Mouse (Mus musculus): ENCODE results near the gene Lrrc45.
"Not testable (repeated sequence)": the region's sequence is repeated elsewhere in the genome, so short reads cannot be mapped to it uniquely, and the experiment has no call there.

The Lrrc45 gene

GRCm38 (mm10) chr11:120713580-120714518 is at the start of gene Lrrc45, which contains the start of gene Cenpx:
Lrrc45 (plus strand) TSS chr11:120713925.
Cenpx (minus strand) TSS chr11:120713738.
- in situ Hi-C loops (cut with MboI, MseI) = no loop called here

- in situ Hi-C loops (cut with MboI, MseI) = no loop called here
Measured at GRCm38 (mm10) chr11:120665406-120665805, 48.3 kb upstream of the Lrrc45 start.

GRCm38 (mm10) chr11:120666617-120667016 is 47.1 kb upstream of the Lrrc45 start:
- in situ Hi-C loops (cut with MboI, MseI) = no loop called here

- in situ Hi-C loops (cut with MboI, MseI) = no loop called here
Measured at GRCm38 (mm10) chr11:120672687-120673593, 40.8 kb upstream of the Lrrc45 start, which contains the start of gene Aspscr1. Aspscr1 (plus strand) TSS chr11:120672973.

GRCm38 (mm10) chr11:120673594-120674122 is 40.1 kb upstream of the Lrrc45 start:
- in situ Hi-C loops (cut with MboI, MseI) = no loop called here

- in situ Hi-C loops (cut with MboI, MseI) = not testable (repeated sequence)
Measured at GRCm38 (mm10) chr11:120675875-120676274, 37.9 kb upstream of the Lrrc45 start.

- in situ Hi-C loops (cut with MboI, MseI) = no loop called here
Measured at GRCm38 (mm10) chr11:120676951-120677350, 36.8 kb upstream of the Lrrc45 start.

GRCm38 (mm10) chr11:120679909-120680308 is 33.8 kb upstream of the Lrrc45 start:
- in situ Hi-C loops (cut with MboI, MseI) = no loop called here

- in situ Hi-C loops (cut with MboI, MseI) = no loop called here
Measured at GRCm38 (mm10) chr11:120682683-120683082, 31.0 kb upstream of the Lrrc45 start.

GRCm38 (mm10) chr11:120683536-120683935 is 30.2 kb upstream of the Lrrc45 start:
- in situ Hi-C loops (cut with MboI, MseI) = no loop called here

GRCm38 (mm10) chr11:120684086-120684485 is 29.6 kb upstream of the Lrrc45 start:
- in situ Hi-C loops (cut with MboI, MseI) = no loop called here

- in situ Hi-C loops (cut with MboI, MseI) = no loop called here
Measured at GRCm38 (mm10) chr11:120684660-120685059, 29.1 kb upstream of the Lrrc45 start.

- in situ Hi-C loops (cut with MboI, MseI) = no loop called here
Measured at GRCm38 (mm10) chr11:120686650-120687272, 27.0 kb upstream of the Lrrc45 start.

GRCm38 (mm10) chr11:120689365-120689764 is 24.4 kb upstream of the Lrrc45 start:
- in situ Hi-C loops (cut with MboI, MseI) = no loop called here

GRCm38 (mm10) chr11:120692471-120693011 is 21.2 kb upstream of the Lrrc45 start:
- in situ Hi-C loops (cut with MboI, MseI) = no loop called here

- in situ Hi-C loops (cut with MboI, MseI) = no loop called here
Measured at GRCm38 (mm10) chr11:120693461-120693860, 20.3 kb upstream of the Lrrc45 start.

- in situ Hi-C loops (cut with MboI, MseI) = no loop called here
Measured at GRCm38 (mm10) chr11:120695184-120695583, 18.5 kb upstream of the Lrrc45 start.

- in situ Hi-C loops (cut with MboI, MseI) = no loop called here
Measured at GRCm38 (mm10) chr11:120695641-120696040, 18.1 kb upstream of the Lrrc45 start.

- in situ Hi-C loops (cut with MboI, MseI) = no loop called here
Measured at GRCm38 (mm10) chr11:120696568-120696967, 17.2 kb upstream of the Lrrc45 start.

- in situ Hi-C loops (cut with MboI, MseI) = no loop called here
Measured at GRCm38 (mm10) chr11:120697741-120698140, 16.0 kb upstream of the Lrrc45 start.

Measured in T-helper 1 cell (primary cell).